Mouse (Mus musculus) stomach, postnatal 0 days (tissue): Measurements from ENCODE around the gene Srpr.
A peak's percentile ranks its signal among the peaks of the same experiment; 100 is the strongest.

Source experiments
- CTCF ChIP-seq: IDR thresholded peaks from 2 replicates; pipeline ENCODE4 v1.5.1; 2016; ENCODE audit warnings: antibody characterized with exemption, low read depth, mild to moderate bottlenecking, moderate library complexity
- EP300 ChIP-seq: optimal IDR thresholded peaks from 2 replicates; pipeline ENCODE3; 2016; ENCODE audit warnings: antibody characterized with exemption

DNA sequence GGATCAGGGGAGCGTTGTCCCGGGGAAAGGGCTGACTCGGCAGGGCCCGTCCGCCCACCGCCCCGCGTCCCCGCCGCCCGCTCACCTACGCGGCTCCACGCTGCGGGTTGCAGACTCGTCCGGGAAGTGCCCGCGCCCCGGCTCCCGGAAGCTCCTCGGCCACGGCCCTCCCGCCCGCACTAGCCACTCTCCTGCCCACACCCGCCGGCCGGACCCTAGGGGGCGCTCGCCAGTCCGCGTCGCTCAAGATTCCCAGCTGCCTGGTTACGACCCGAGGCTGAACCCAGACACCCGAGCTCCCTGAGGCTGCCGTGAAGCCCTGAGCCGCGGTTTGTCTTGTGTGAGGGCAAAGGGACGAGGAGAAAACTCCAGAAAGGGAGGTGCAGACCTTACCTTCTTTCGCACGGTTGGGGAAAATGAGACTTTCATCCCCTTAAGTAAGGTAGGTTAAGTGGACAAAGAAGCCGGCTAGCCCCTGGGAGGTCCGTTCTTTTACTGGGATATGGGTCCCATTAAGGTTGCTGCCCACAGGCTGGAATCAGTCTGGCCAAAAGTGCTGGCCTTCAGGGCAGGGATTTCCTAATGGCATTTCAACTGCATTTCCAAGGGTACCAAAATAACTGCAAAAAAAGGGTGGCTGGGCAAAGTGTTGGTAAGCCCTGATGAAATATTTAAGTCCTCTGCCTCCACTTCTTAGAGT is at the start of gene Srpr, which contains the start of gene Tirap:
- no peak for TF ChIP-seq EP300
- peak; percentile 88 for TF ChIP-seq CTCF
